Mouse (Mus musculus): ENCODE results near the gene Meis1. TPM values are rescaled to one million over a fixed set of nuclear protein-coding genes. Genes with fewer than 3 reads are reported as not detected.

The Meis1 gene
- polyA plus RNA-seq, 1 experiment = 31.3 TPM

DNA sequence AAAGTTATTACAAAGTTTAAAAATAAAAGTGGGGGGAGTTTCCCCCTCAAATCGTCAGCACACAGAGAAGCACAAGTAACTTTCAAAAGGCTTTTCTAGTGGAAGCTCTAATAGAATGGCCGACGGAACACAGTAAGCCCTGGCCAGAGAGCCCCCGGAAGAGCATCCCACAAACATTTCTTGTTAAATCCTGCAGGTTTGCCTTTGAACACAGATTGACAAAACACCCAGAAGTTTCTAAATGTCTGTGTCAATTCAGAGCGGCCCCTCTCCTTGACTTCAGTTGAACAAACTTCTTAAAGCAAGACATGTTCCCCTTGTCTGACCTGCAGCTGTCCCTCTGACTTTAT is 3.4 kb downstream of the Meis1 start:
- H3K4me1 ChIP-seq (ENCODE audit: control insufficient read depth, insufficient read depth, low read length) = peaks cover 3% of the 10 kb centered on the region
- WGBS = 8% methylated on average over 5 of the region's 5 CpGs
- TF ChIP-seq POLR2A (IDR thresholded peaks at IDR 0.05; ENCODE audit: borderline replicate concordance, extremely low read depth, low read depth, low read length) = no peak
- TF ChIP-seq CTCF (IDR thresholded peaks at IDR 0.05; ENCODE audit: insufficient read depth, low read length) = no peak
- no peak for DNase-seq
- H3K4me3 ChIP-seq (replicated peaks; ENCODE audit: extremely low read depth, low read depth, low read length) = peak overlapping the region; percentile 69

GRCm38 (mm10) chr11:19014441-19015161 is 4.2 kb downstream of the Meis1 start:
- H3K4me3 ChIP-seq (replicated peaks; ENCODE audit: extremely low read depth, low read depth, low read length) = peak overlapping the region; percentile 54
- peaks cover 3% of the 10 kb centered on the region for H3K4me1 ChIP-seq (ENCODE audit: control insufficient read depth, insufficient read depth, low read length)
- DNase-seq = peak; percentile 37
- TF ChIP-seq POLR2A (IDR thresholded peaks at IDR 0.05; ENCODE audit: borderline replicate concordance, extremely low read depth, low read depth, low read length) = no peak
- no peak for TF ChIP-seq CTCF (IDR thresholded peaks at IDR 0.05; ENCODE audit: insufficient read depth, low read length)
- WGBS = 6% methylated on average over 35 of the region's 35 CpGs

DNA sequence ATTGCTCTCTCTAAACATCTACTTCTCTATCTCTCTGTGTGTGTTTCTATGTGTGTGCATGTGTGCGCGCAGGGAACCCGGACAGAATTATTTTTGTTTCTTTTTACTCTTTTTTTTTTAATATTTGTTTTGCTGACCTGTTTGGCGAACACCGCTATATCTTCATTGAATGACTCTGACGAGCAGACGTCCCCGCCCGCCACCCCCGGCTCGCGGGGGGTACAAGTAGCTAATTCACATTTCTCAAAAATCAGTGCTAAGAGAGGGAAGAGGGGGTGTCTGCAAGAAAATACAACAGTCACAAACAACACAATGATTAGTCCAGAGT is 4.7 kb downstream of the Meis1 start:
- 17% methylated on average over 12 of the region's 12 CpGs for WGBS
- Histone ChIP-seq H3K4me1 (ENCODE audit: control insufficient read depth, insufficient read depth, low read length) (peaks cover 4% of the 10 kb centered on the region), H3K4me3 (replicated peaks; ENCODE audit: extremely low read depth, low read depth, low read length) (peak overlapping the region; percentile 59)
- no peak for DNase-seq
- TF ChIP-seq CTCF (IDR thresholded peaks at IDR 0.05; ENCODE audit: insufficient read depth, low read length) = no peak
- no peak for TF ChIP-seq POLR2A (IDR thresholded peaks at IDR 0.05; ENCODE audit: borderline replicate concordance, extremely low read depth, low read depth, low read length)

- 23% methylated on average over 25 of the region's 25 CpGs for WGBS
- H3K4me1 ChIP-seq (ENCODE audit: control insufficient read depth, insufficient read depth, low read length) = peaks cover 5% of the 10 kb centered on the region
- peak; percentile 33 for DNase-seq
- peak overlapping the region; percentile 59 for H3K4me3 ChIP-seq (replicated peaks; ENCODE audit: extremely low read depth, low read depth, low read length)
- TF ChIP-seq CTCF (IDR thresholded peaks at IDR 0.05; ENCODE audit: insufficient read depth, low read length) = no peak
- no peak for TF ChIP-seq POLR2A (IDR thresholded peaks at IDR 0.05; ENCODE audit: borderline replicate concordance, extremely low read depth, low read depth, low read length)
Measured at GRCm38 (mm10) chr11:19013141-19014112, 5.4 kb downstream of the Meis1 start.

DNA sequence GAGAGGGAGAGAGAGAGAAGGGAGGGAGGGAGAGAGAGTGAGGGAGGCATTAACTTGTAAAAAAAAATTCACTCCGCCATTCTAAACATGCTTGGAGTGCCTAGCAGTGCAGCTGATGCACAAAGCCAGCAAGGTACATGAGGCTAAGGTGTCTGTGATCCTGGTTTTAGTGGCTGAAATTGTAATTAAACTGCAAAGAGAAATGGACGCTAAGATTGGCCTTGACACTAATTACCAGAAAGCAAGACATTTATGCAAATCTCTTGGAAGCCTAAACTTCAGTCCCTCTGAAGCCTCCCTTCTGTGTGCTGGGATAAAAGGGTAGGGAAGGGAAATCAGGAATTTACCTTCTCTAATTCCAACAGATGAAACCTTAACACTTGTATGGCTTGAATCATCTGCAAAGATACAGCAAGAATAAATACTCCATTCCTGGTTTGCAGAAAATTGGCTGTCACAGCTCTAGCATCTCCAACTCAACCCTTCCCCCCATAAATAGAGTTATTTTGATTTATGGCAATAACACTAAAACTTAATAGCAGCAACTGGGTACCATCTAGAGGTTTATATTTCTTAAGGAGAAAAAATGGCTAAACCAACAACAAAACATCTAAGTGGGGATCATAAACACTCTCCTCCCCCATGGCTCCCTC is 6.2 kb downstream of the Meis1 start:
- no peak for TF ChIP-seq CTCF (IDR thresholded peaks at IDR 0.05; ENCODE audit: insufficient read depth, low read length)
- no peak for TF ChIP-seq POLR2A (IDR thresholded peaks at IDR 0.05; ENCODE audit: borderline replicate concordance, extremely low read depth, low read depth, low read length)
- Histone ChIP-seq H3K4me1 (ENCODE audit: control insufficient read depth, insufficient read depth, low read length) (peaks cover 5% of the 10 kb centered on the region), H3K4me3 (replicated peaks; ENCODE audit: extremely low read depth, low read depth, low read length) (peak overlapping the region; percentile 2)
- DNase-seq = no peak
- 48% methylated on average over 2 of the region's 2 CpGs for WGBS

DNA sequence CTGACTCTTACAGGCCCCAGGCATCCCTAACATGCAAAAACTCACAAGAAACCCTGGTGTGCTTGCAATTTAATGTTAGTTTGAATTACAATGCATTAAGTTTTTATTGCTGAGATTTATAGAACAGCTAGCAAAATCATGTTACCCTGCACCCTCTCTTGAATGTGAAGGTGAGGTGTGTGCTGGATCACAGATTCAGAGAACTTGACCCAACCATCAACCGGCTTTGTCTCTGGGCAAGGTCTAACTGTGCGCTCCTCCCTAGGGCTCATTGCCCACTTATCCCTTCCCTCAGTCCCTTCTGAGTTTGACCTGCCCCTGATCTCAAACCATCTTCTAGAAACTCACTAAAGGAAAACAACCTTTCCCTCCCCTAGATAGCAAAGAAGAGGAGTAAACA is 6.8 kb downstream of the Meis1 start:
- Histone ChIP-seq H3K4me3 (replicated peaks; ENCODE audit: extremely low read depth, low read depth, low read length) (no peak overlapping the region), H3K4me1 (ENCODE audit: control insufficient read depth, insufficient read depth, low read length) (peaks cover 5% of the 10 kb centered on the region)
- TF ChIP-seq POLR2A (IDR thresholded peaks at IDR 0.05; ENCODE audit: borderline replicate concordance, extremely low read depth, low read depth, low read length) (no peak), CTCF (IDR thresholded peaks at IDR 0.05; ENCODE audit: insufficient read depth, low read length) (no peak)
- WGBS = 63% methylated on average over 2 of the region's 2 CpGs
- no peak for DNase-seq

DNA sequence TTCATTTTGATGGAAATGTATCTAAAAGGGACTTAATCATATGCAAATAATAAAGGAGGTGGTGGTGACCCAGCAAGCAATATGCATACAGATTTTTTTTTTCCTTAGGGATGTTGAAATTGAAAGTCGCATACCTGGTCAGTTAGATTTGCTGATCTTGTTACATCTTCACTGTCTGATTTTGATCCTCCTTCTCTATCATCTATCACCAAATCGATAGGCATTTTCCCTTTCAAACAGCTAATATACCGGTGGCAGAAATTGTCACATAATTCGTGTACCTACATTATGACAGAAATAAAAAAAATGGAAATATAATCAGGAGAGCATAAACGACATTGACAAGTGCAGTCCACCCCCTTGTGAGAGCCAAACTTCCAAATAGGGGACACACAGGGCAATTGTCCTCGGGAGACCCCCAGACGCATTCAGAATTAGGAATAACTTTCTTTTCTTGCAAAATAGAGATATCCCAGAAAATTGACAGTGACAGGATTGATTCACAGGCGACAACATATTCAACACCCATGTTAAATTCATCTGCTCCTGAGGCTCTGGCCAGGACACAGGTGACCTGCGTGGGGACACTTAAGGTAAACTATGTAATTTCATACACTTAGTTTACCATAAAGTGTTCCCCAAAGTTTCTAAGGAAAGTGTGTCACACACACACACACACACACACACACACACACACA is 7.5 kb downstream of the Meis1 start:
- H3K4me1 ChIP-seq (ENCODE audit: control insufficient read depth, insufficient read depth, low read length) = peaks cover 5% of the 10 kb centered on the region
- no peak overlapping the region for H3K4me3 ChIP-seq (replicated peaks; ENCODE audit: extremely low read depth, low read depth, low read length)
- TF ChIP-seq POLR2A (IDR thresholded peaks at IDR 0.05; ENCODE audit: borderline replicate concordance, extremely low read depth, low read depth, low read length) = no peak
- no peak for TF ChIP-seq CTCF (IDR thresholded peaks at IDR 0.05; ENCODE audit: insufficient read depth, low read length)
- WGBS = 53% methylated on average over 9 of the region's 9 CpGs
- no peak for DNase-seq

- 50% methylated on average over 14 of the region's 14 CpGs for WGBS
- no peak overlapping the region for H3K4me3 ChIP-seq (replicated peaks; ENCODE audit: extremely low read depth, low read depth, low read length)
- DNase-seq = no peak
- TF ChIP-seq POLR2A (IDR thresholded peaks at IDR 0.05; ENCODE audit: borderline replicate concordance, extremely low read depth, low read depth, low read length) = no peak
- TF ChIP-seq CTCF (IDR thresholded peaks at IDR 0.05; ENCODE audit: insufficient read depth, low read length) = no peak
- peaks cover 5% of the 10 kb centered on the region for H3K4me1 ChIP-seq (ENCODE audit: control insufficient read depth, insufficient read depth, low read length)
Measured at GRCm38 (mm10) chr11:19010396-19010811, 8.4 kb downstream of the Meis1 start.

All from lung, adult 2 months (tissue).